Mouse (Mus musculus): ENCODE data around the gene Copa.

Copa gene

DNA sequence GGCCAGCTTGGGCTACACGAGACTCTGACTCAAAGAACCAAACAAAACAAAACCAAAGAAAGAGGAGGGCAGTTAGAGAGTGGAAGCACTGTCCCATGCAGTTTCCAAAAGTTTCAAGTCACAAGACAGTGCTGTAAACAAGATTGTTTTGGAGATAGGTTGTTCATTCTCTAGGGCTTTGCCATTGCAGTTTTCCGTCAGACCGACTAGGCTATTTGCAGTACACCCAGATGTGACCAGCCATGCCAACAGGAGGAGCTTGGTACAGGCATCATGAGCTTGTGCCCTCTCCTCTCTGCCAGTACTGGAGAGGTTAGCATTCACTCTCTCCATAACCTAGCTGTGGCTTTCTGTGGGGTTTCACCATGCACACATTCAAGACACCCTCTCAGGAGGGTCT lies 11.2 kb downstream of the Copa start:
- DNase-seq: no peak

DNA sequence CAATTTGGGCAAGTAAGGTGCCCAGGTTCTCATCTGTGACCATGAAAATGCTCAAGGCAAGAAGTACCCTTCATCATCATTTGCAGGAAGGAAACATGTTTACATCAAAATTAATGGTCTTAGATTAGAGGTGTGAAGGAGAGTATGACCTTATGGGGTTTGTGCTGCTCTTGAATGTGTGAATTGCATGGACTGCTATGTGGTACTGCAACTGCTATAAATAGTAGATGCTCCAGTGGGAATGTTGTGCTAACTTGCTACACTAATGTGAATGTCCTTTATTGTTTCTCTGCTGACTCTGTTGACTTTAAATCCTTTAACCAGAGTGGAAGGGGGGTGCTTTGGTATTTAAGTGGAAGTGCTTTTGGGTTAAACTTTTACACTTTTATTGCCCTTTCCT lies 12.0 kb downstream of the Copa start:
- no peak for DNase-seq

DNA sequence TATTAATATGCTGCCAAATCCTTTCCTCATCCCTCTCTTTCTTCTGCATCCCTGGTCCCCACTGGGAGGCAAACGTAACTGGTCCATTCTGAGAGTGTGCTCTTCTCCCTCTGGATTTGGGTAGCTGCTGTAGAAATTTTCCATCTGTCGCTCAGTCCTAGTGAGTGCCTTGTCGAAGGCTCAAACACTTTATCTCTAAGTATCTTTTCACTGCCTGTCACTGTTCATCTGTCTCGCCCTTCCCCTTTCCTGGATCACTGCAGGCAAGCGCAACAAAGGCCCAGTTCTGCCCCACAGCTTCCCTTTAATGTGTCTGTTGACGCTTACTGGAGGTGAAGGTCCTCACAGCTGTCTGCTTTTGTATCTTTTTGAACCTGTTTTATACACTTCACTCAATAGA lies 12.9 kb downstream of the Copa start:
- no peak for DNase-seq

GRCm38 (mm10) chr1:172099325-172100033 lies 17.1 kb downstream of the Copa start:
- DNase-seq: no peak

DNA sequence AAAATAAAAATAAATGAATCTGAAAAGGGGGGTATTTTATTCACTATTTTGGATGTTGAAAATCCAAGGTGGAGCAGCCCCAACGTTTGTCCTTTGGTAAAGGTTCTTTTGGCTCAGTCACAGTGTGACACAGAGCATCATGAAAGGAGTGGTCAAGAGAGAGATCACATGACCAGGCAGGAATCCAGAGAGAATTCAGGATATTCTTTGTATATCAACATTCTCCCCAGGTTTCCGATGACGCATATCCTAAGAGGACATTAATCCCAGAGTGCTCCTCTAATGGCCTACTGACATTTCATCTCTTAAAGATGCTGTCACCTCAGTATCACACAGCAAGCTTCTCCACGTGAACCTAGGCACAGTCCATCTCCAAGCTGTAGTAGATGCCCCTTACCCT lies 21.3 kb downstream of the Copa start:
- no peak for DNase-seq

GRCm38 (mm10) chr1:172105101-172105500 lies 22.8 kb downstream of the Copa start:
- DNase-seq: no peak

DNA sequence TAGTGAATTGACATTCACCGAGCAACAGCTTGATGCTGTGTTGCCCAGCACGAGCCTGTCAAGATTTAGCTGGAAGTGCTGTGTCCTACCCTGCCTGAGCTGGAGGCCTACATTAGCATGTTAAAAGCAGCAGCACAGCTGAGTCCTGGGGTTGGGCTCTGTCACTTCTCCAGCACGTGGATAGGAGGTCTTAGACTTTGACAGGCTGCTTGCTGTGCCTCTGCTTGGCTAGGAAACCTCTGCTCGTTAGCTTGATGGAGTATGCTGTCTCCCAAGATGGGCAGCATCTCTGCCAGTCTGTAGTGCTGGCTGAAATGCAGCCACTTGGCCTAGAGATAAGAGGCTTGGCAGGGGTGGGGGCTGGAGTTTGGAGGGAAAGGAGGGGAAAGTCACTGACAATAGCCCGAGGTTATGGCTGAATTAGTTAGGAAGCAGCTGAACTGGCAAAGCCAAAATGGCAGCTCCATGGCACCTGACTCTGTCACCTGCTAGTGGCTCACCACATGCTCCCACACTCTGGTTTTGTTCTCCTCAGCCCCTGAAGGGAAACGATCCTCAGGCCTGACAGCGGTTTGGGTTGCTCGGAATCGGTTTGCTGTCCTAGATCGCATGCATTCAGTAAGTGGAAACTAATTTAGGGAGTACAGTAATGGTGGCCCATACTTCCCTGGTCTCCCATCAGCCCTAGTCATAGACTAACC lies 25.6 kb downstream of the Copa start:
- no peak for DNase-seq

GRCm38 (mm10) chr1:172116948-172117347 lies 34.6 kb downstream of the Copa start:
- DNase-seq: peak; percentile 11

- DNase-seq: no peak
Observed at GRCm38 (mm10) chr1:172119100-172119499, 36.8 kb downstream of the Copa start.

- DNase-seq: no peak
Observed at GRCm38 (mm10) chr1:172119720-172120119, 37.4 kb downstream of the Copa start.

- no peak for DNase-seq
Observed at GRCm38 (mm10) chr1:172122671-172123070, 40.3 kb downstream of the Copa start.

GRCm38 (mm10) chr1:172124572-172124971 lies 42.2 kb downstream of the Copa start:
- no peak for DNase-seq

DNA sequence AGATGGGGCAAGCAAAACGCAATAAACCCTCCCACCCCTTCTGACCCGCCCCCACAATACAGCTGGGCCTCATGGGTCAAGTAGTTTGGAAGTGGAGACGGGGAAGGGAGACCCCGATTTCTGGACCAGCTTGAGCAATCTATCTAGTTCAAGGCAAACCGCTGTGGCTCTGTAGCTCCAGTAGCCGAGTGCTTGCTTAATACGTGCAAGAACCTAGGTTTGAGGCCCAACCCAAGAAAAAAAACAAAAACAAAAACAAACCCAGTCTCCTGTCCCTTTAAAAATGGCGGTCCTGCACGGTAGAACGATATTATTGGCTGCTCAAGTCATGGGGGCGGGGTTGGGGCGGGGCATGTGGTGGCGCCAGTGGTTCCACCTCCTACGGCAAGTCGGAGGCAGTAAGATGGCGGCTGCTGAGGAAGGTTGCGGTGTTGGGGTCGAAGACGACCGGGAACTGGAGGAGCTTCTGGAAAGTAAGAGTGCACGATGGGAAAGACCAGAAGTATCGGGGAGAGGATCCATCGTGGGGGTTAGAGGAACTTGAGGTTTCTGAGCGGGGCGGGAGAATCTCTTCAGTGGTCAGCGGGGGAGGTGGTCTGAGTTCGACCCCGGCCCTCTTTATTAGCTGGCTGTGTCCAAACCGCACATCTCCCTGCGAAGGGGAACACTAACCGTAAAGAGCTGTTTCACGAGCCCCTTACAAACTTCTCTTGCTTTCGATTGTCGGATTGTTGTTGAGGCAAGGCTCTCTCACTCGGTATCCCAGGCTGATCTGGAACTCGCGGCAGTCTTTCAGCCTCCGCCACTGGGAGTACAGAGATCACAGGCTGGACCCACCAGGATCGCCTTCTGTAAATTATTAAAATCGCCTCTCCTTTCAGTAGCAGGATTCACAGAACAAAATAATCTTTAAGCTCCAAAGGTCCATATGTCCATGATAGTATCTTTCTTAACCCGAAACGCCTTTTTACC lies 44.3 kb downstream of the Copa start, which contains the start of gene Pex19:
Gene Pex19 (plus strand): TSS at position 380 of the 972 bp plus-strand sequence.
- DNase-seq: peak; percentile 82

- no peak for DNase-seq
Observed at GRCm38 (mm10) chr1:172127487-172127886, 45.2 kb downstream of the Copa start.

- DNase-seq: no peak
Observed at GRCm38 (mm10) chr1:172128563-172128962, 46.2 kb downstream of the Copa start.

DNA sequence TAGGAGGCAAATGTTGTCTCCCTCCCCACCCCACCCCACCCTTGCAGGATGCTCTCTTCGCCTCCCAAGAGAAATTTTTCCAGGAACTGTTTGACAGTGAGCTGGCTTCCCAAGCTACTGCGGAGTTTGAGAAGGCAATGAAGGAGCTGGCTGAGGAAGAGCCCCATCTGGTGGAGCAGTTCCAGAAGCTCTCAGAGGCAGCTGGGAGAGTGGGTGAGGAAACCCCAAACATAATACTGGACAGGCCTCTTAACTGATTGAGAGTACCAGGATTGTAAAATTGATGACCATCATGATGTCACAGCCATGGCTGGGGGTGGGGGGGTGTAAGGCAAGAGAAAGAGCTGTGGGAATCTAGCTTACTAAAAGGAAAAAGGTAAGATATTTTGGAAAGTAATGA lies 46.8 kb downstream of the Copa start:
- no peak for DNase-seq

DNA sequence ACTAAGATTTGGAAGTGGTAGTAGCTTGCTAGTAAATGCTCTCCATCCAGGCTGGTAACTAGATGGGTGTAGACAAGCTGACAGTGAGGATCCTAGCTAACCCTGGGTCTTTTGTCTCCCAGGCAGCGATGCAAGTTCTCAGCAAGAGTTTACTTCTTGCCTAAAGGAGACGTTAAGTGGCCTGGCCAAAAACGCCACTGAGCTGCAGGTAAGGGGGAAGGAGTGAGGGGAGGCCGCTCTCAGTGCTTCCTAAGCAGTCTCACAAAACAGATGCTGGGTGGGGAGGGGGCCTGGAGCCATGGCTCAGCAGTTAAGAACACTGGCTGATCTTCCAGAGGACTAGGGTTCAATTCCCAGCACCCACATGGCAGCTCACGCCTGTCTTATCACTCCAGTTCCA lies 47.5 kb downstream of the Copa start:
- DNase-seq: no peak

GRCm38 (mm10) chr1:172132319-172132718 lies 50.0 kb downstream of the Copa start:
- no peak for DNase-seq

DNA sequence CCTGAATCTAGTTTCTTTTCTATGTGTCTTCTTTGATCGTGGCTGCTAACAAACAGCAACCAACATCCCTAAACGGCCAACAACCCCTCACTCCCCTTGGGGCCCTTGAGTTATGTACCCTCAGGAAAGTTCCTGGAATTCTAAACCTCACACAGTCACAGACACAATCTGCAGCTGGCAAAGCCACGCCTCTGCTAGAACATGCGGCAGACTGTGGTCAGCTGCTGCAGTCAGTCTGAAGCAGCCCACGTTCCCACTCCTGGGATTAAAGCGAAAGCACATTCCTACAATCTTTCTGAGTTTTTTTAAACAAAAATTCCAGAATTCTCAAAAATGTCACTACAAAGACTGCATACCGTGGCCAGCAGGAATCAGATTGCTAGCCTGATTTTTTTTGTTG lies 51.2 kb downstream of the Copa start:
- no peak for DNase-seq

DNA sequence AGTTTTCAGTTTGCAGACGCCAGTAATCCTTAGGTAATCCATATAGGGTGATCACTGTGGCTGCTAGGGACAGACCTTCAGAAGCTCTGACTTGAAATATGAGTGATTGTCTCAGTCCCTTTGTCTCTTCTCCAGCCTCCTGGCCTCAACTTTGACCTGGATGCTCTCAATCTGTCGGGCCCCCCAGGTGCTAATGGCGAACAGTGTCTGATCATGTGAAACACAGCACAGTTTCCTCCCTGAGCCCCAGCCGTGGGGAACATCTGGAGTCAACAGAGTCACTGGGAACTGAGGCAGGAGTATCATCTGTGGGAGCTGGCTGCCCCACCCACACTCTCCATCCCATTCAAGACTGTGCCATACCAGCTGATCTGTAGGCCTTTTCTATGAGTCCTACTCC lies 51.7 kb downstream of the Copa start:
- DNase-seq: no peak

DNA sequence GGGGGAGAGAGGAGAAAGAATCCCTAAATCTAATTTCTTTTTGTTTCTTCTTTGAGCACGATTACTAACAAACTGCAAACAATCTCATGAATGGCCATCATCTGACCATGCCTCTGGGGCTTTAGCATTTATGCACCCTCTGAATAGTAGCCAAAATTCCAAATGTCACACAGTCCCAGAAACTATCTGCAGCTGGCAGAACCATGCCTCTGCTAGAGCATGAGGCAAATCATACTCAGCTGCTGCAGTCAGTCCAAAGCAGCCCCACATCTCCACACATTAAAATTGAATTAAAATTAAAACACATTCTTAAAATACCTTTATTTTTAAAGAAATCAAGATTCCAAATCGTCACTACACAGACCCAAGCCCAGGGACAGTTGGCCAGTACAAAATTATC lies 57.8 kb downstream of the Copa start:
- no peak for DNase-seq

- no peak for DNase-seq
Observed at GRCm38 (mm10) chr1:172140825-172141224, 58.5 kb downstream of the Copa start.

GRCm38 (mm10) chr1:172141529-172141928 lies 59.2 kb downstream of the Copa start:
- DNase-seq: no peak

Data from right cerebral cortex, postnatal 25 days (tissue).